Mouse (Mus musculus) hindbrain, embryonic 14.5 days (tissue): ENCODE data around the gene Vdac1. TPM values are rescaled to one million over a fixed set of nuclear protein-coding genes. Genes with fewer than 3 reads are reported as not detected.
"Not testable (repeated sequence)": the region's sequence is repeated elsewhere in the genome, so short reads cannot be mapped to it uniquely, and the experiment has no call there.

ENCODE experiments used
- ATAC-seq: fragments of 200-750 bp; cut with Nextera tagmentation; 2 replicates; pipeline ENCODE4 v1.8.0; 2017; ENCODE audit warnings: moderate number of reproducible peaks, mild to moderate bottlenecking, moderate TSS enrichment, moderate library complexity; ENCODE audit not compliant: low FRiP score
- DNase-seq: peaks from one replicate; pipeline ENCODE4 v3.0.0-alpha.2; 2015; ENCODE audit warnings: low spot score
- H3K27ac ChIP-seq: fragments of 300-500 bp; sonication (generic); 2 replicates; pipeline ENCODE4 v1.5.1; 2014; ENCODE audit warnings: mild to moderate bottlenecking, moderate library complexity
- H3K27me3 ChIP-seq: fragments of 300-500 bp; sonication (generic); 2 replicates; pipeline ENCODE4 v1.6.1; 2014; ENCODE audit warnings: mild to moderate bottlenecking, low read length, mixed read lengths; ENCODE audit not compliant: control insufficient read depth, insufficient read depth
- H3K36me3 ChIP-seq: fragments of 300-500 bp; sonication (generic); replicated peaks from 2 replicates; pipeline ENCODE4 v1.6.1; 2014; ENCODE audit not compliant: control insufficient read depth, insufficient read depth
- H3K4me1 ChIP-seq: fragments of 300-500 bp; sonication (generic); replicated peaks from 2 replicates; pipeline ENCODE4 v1.6.1; 2014; ENCODE audit warnings: antibody characterized with exemption, low read length, mixed read lengths; ENCODE audit not compliant: control insufficient read depth, insufficient read depth
- H3K4me2 ChIP-seq: fragments of 300-500 bp; sonication (generic); replicated peaks from 2 replicates; pipeline ENCODE4 v1.6.1; 2014; ENCODE audit warnings: mild to moderate bottlenecking, moderate library complexity
- H3K4me3 ChIP-seq: fragments of 300-500 bp; sonication (generic); replicated peaks from 2 replicates; pipeline ENCODE4 v1.5.1; 2014; ENCODE audit warnings: mild to moderate bottlenecking, low read length
- H3K9ac ChIP-seq: fragments of 300-500 bp; sonication (generic); 2 replicates; pipeline ENCODE4 v1.6.1; 2014
- H3K9me3 ChIP-seq: fragments of 300-500 bp; sonication (generic); 2 replicates; pipeline ENCODE4 v1.6.1; 2016; ENCODE audit warnings: low read length; ENCODE audit not compliant: control insufficient read depth
- WGBS: fragments of 180-500 bp; shearing (Covaris S2); extraction: QIAGEN DNeasy Blood & Tissue Kit; methylation state at CpG from one replicate; pipeline ENCODE4 v1.1.7; 2014; 5-methylcytosine and 5-hydroxymethylcytosine counted together
- polyA plus RNA-seq: library from polyadenylated mRNA; unstranded; fragments of >200 nt; fragmentation: Nextera tagmentation; extraction: Ambion mirVana; gene quantifications from 2 replicates; pipeline ENCODE4 v1.2.1, GENCODE M21; 2014

Gene Vdac1
- polyA plus RNA-seq, 1 experiment from 2014 or later = 295 TPM

DNA sequence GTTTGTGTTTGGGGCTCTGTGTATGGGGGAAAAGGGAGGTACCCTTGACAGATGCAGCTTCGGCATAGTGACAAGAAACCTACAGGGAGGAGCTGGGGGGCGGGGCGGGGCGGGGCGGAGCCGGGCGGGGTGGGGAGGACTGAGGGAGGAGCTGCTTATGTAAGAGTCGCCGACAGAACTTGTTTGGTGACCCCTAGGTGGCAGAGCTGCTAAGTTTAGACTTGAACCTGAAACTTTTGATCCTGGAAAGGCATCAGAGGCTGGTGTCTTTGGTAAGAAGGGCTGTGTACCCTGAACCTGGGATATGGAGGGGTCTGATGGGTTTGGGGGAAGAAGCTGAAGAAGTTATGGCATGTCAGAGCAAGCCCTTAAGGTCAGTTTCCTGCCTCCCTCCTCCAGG is 9.7 kb upstream of the Vdac1 start:
- DNase-seq (no peak), ATAC-seq (no peak)
- 0 out of 2 replicates have a peak, but pooled peaks cover 5% of the 10 kb centered on the region for H3K4me1 ChIP-seq
- H3K27me3 ChIP-seq = no peaks in the 10 kb centered on the region
- H3K4me2 ChIP-seq = no peak overlapping the region
- H3K27ac ChIP-seq = no peak overlapping the region
- H3K4me3 ChIP-seq = no peak overlapping the region
- H3K9me3 ChIP-seq = no peaks in the 10 kb centered on the region
- no peak overlapping the region for H3K9ac ChIP-seq
- WGBS = 3% methylated on average over 9 of the region's 9 CpGs
- H3K36me3 ChIP-seq = no peaks in the 10 kb centered on the region

DNA sequence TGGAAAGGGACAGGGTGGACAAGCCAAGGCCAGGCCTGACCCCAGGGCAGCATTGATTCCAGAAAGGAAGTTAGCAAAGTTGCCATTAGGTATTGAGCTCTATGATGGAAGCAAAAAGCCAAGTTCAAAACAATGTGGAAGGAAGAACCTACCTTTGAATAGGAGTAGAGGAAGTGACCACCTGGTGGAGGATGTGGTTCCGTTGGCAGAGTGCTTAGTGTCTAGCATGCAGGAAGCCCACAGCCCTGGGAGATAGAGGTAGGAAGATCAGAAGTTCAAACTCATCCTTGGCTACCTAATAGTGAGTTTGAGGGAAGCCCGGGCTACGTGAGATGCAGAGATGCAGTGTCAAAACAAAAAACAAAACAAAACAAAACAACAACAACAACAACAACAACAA is 8.4 kb upstream of the Vdac1 start:
- Histone ChIP-seq H3K36me3 (no peaks in the 10 kb centered on the region), H3K9ac (no peak overlapping the region)
- 94% methylated on average over 3 of the region's 3 CpGs for WGBS

DNA sequence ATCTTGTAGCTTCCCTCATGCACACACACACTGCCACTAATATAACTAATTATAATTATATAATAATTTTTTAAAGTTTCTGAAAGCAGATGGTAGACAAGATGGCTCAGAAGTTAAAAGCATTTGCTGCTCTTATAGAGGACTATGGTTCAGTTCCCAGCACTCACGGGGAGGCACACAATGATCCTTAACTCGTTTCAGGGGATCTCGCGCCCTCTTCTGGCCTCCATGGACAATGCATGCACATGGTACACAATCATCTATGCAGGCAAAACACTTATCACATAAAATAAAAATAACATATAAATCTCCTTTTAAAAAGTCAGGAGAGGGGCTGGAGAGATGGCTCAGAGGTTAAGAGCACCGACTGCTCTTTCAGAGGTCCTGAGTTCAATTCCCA is 6.0 kb upstream of the Vdac1 start:
- Histone ChIP-seq H3K4me3 (no peak overlapping the region), H3K9ac (no peak overlapping the region)
- WGBS = 89% methylated on average over 5 of the region's 5 CpGs

More for the DNA sequence above, 8.4 kb upstream of the Vdac1 start:
- Histone ChIP-seq H3K4me2 (no peak overlapping the region), H3K27me3 (no peaks in the 10 kb centered on the region), H3K9me3 (no peaks in the 10 kb centered on the region), H3K27ac (no peak overlapping the region), H3K4me1 (no peaks in the 10 kb centered on the region), H3K4me3 (no peak overlapping the region)
- ATAC-seq = no peak
- DNase-seq = no peak

DNA sequence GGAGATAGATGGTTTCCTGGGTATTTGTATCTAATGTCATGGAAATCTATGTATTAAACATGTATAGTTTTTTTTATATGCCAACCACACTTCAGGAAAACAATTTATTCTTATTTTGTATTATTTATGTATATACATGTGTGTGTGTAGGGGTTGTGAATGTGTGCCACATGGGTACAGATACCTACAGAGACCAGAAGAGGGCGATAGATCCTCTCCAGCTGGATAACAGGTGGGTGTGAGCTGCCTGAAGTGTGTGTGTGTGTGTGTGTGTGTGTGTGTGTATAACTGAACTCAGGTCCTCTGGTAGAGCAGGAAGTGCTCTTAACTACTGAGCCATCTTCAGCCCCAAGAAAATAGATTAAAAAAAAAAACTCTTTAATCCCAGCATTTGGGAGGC is 5.1 kb upstream of the Vdac1 start:
- Histone ChIP-seq H3K9ac (no peak overlapping the region), H3K27ac (no peak overlapping the region), H3K27me3 (no peaks in the 10 kb centered on the region), H3K4me1 (peaks cover 8% of the 10 kb centered on the region), H3K36me3 (no peaks in the 10 kb centered on the region), H3K4me3 (no peak overlapping the region), H3K4me2 (no peak overlapping the region), H3K9me3 (no peaks in the 10 kb centered on the region)
- ATAC-seq (no peak), DNase-seq (no peak)
- 83% methylated on average over 1 of the region's 1 CpGs for WGBS

More for the DNA sequence above, 6.0 kb upstream of the Vdac1 start:
- Histone ChIP-seq H3K36me3 (no peaks in the 10 kb centered on the region), H3K4me1 (peaks cover 1% of the 10 kb centered on the region), H3K9me3 (no peaks in the 10 kb centered on the region), H3K4me2 (no peak overlapping the region), H3K27me3 (no peaks in the 10 kb centered on the region), H3K27ac (no peak overlapping the region)
- ATAC-seq (no peak), DNase-seq (no peak)

DNA sequence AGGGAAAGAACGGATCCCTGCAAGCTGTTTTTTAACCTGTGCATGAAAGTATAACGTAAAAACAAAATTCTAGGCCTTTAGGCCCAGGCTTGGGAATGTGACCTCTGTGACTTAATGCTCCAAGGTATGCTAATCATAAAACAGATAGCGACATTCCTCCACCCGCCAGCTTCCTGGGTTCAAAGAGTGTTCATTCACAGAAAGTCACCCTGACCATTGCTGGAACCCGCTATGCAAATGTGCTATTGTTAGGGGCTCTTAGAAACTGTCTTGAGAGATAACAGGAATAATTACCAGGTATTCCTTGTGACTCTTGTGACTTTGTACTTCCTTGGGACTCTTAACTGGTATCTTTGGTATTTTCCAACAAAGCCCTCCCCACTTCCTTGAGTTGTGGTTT is 3.6 kb upstream of the Vdac1 start:
- not testable (repeated sequence) for H3K4me3 ChIP-seq, ATAC-seq, H3K9ac ChIP-seq, H3K27ac ChIP-seq, H3K4me2 ChIP-seq, H3K27me3 ChIP-seq, H3K9me3 ChIP-seq, H3K36me3 ChIP-seq, DNase-seq
- peaks cover 15% of the 10 kb centered on the region for H3K4me1 ChIP-seq
- 90% methylated on average over 5 of the region's 5 CpGs for WGBS

DNA sequence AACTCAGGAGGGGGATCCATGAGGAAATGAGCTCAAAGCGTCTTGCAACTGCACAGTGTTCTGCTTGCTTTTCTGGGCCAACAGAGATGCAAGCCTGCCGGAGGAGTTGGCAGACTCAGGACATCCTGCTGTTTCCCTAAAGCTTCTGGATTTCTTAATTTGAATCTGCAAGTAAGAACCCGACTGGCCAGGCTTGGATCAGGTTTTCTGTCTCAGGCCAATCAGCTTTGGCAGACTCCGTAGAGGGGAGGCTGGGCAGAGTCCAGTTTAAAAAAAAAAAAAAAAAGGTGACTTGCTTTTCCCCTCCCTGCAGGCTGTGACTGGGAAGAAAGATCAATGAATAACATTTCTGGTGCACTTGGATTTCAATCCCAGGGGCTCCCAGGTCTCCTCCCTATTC is 2.1 kb upstream of the Vdac1 start:
- peaks cover 23% of the 10 kb centered on the region for H3K4me1 ChIP-seq
- no peak overlapping the region for H3K4me3 ChIP-seq
- no peaks in the 10 kb centered on the region for H3K27me3 ChIP-seq
- H3K9ac ChIP-seq = no peak overlapping the region
- no peaks in the 10 kb centered on the region for H3K36me3 ChIP-seq
- no peak for ATAC-seq
- no peak overlapping the region for H3K27ac ChIP-seq
- H3K4me2 ChIP-seq = no peak overlapping the region
- DNase-seq = peak; percentile 52
- H3K9me3 ChIP-seq = no peaks in the 10 kb centered on the region
- 50% methylated on average over 4 of the region's 4 CpGs for WGBS

DNA sequence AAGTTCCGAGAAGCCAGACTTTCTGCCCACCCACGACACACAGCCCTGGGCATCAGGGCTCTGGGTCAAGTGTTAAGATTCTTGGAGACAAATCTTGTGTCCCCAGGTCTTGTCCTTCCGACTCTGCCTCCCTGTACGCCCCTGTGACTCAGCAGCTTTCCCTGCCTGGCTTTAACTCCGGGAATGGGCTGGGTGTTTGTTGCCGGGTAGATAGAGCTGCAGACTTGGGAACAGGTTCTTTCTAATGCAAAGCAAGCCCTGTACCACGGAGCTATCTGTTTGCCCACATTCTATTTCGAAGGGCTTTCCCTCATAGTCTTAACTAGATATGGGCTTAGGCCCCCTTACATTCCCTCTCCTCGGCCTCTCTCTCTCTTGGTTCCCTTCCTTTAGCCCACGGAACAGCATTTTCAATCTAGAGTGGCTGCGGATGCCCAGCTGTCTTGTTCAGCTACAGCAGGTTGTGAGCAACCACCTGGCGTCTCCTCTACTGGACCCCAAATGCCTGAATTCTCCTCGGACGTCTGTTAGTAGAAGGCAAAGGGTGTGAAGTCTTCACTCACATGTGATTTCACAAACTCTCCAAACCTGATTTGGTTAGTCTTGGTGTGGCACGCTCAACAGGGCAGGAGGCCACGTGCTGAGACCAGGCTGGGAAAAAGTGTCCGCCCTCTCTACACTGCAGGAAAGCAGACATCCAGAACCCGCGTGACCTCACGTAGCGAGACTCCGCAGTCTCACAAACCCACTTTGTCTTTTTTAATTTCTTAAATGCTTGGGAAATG is 782 bp upstream of the Vdac1 start:
- Histone ChIP-seq H3K4me1 (peaks cover 27% of the 10 kb centered on the region), H3K36me3 (no peaks in the 10 kb centered on the region), H3K27ac (peak overlapping the region; percentile 94), H3K27me3 (no peaks in the 10 kb centered on the region), H3K4me2 (peak overlapping the region; percentile 91), H3K9ac (peak overlapping the region; percentile 99), H3K9me3 (no peaks in the 10 kb centered on the region), H3K4me3 (peak overlapping the region; percentile 98)
- peak; percentile 33 for ATAC-seq
- DNase-seq = no peak
- WGBS = 12% methylated on average over 22 of the region's 22 CpGs

DNA sequence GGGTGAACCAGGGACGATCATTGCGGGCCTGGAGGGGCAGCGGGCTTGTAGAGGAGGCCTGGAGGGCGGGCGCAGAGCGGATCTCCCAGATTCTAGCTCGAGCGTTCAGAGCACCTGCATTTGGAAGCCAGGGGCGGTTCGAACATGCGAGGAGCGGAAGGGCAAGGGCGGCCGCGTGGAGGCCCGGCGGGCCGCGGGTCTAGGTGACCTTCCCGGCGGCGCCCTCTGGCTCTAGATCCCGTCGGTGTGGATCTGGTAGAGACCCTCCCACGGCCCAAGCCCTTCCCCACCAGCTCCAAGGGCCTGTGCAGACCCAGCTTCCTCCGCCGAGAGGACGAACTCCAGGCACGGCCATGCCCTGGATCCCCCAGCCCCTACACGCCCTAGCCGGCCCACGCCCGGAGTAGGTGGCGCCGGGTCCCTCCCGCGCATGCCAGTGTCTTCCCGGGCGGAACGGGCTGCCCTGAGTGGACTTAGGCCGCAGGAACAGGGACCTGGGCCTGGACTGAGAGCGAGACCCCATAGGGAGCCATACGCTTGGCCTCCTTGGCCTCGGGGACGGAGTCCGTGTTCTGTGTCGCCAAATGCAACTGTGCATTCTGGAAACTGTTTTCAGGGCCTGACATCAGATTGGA is 744 bp downstream of the Vdac1 start:
- under 1% methylated on average over 45 of the region's 47 CpGs for WGBS
- peaks cover 35% of the 10 kb centered on the region for H3K4me1 ChIP-seq
- no peak for DNase-seq

DNA sequence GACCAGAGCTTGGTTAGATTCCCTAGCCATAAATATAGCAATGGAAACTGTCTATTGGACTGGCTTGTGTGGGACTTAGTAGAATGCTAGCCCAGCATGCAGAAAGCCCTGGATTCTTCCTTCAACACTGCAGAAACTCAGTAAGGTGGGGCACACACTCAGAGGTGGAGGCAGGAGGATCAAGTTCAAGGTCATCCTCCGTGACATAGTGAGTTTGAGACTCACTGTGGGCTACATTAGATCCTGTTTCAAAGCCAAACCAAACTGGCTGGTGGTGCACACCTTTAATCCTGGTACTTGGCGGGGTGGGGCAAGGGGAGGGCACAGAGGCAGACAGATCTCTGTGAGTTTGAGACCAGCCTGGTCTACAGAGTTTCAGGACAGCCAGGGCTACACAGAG is 3.7 kb downstream of the Vdac1 start:
- H3K27me3 ChIP-seq = no peaks in the 10 kb centered on the region
- H3K4me2 ChIP-seq = no peak overlapping the region
- H3K36me3 ChIP-seq = no peaks in the 10 kb centered on the region
- 91% methylated on average over 2 of the region's 2 CpGs for WGBS
- no peaks in the 10 kb centered on the region for H3K9me3 ChIP-seq
- no peak overlapping the region for H3K27ac ChIP-seq
- H3K4me1 ChIP-seq = peaks cover 35% of the 10 kb centered on the region
- H3K9ac ChIP-seq = no peak overlapping the region
- DNase-seq (no peak), ATAC-seq (no peak)
- H3K4me3 ChIP-seq = no peak overlapping the region

More for the DNA sequence above, 744 bp downstream of the Vdac1 start:
- peak; percentile 25 for ATAC-seq
- peak overlapping the region; percentile 91 for H3K4me2 ChIP-seq
- H3K9me3 ChIP-seq = no peaks in the 10 kb centered on the region
- H3K27ac ChIP-seq = peak overlapping the region; percentile 94
- peak overlapping the region; percentile 99 for H3K9ac ChIP-seq
- no peaks in the 10 kb centered on the region for H3K36me3 ChIP-seq
- H3K4me3 ChIP-seq = peak overlapping the region; percentile 98
- H3K27me3 ChIP-seq = no peaks in the 10 kb centered on the region
